Mouse (Mus musculus) adrenal gland (tissue): ENCODE measurements around the gene Nmral1.
"Not testable (repeated sequence)": the region's sequence is repeated elsewhere in the genome, so short reads cannot be mapped to it uniquely, and the experiment has no call there.

Source experiments
- intact Hi-C: fragments of 180-260 bp; cut with DNase I; formaldehyde crosslinking; loops from one replicate; pipeline ENCODE4 v1.15.1; 2025
- long read RNA-seq, 2 experiments: library from polyadenylated mRNA; unstranded; transcript quantifications; one replicate each; pipeline ENCODE4 v2.0.0; 2020; ENCODE audit warnings: borderline replicate concordance in 1 of 2; ENCODE audit not compliant: insufficient replicate concordance in 1 of 2

Gene Nmral1
- long read RNA-seq, experiment 1, partial matches to known transcripts = 1 of 5 reads
- long read RNA-seq, experiment 1, other reads (novel, unspliced or antisense) = 1 of 5 reads
- long read RNA-seq, experiment 2, partial matches to known transcripts = 0 of 3 reads
- long read RNA-seq, experiment 2, other reads (novel, unspliced or antisense) = 0 of 3 reads

GRCm38 (mm10) chr16:4718753-4719518 is at the start of gene Nmral1:
Gene Nmral1, minus strand, starts transcription at chr16:4719356.
- intact Hi-C loops = no loop called here

- intact Hi-C loops = loop anchor here (10.0 kb wide), 1 partner anchor 96 kb away; no protein-coding TSS in a partner anchor
Measured at GRCm38 (mm10) chr16:4768719-4769118, 49.6 kb upstream of the Nmral1 start.

GRCm38 (mm10) chr16:4767012-4767790 is 48.0 kb upstream of the Nmral1 start:
- intact Hi-C loops = loop anchor here (10.0 kb wide), 1 partner anchor 98 kb away; no protein-coding TSS in a partner anchor

- intact Hi-C loops = loop anchor here (10.0 kb wide), 1 partner anchor 99 kb away; no protein-coding TSS in a partner anchor
Measured at GRCm38 (mm10) chr16:4765852-4766251, 46.7 kb upstream of the Nmral1 start.

- intact Hi-C loops = loop anchor here (10.0 kb wide), 1 partner anchor 102 kb away; no protein-coding TSS in a partner anchor
Measured at GRCm38 (mm10) chr16:4763276-4763675, 44.1 kb upstream of the Nmral1 start.

GRCm38 (mm10) chr16:4762437-4762836 is 43.3 kb upstream of the Nmral1 start:
- intact Hi-C loops = loop anchor here (10.0 kb wide), 1 partner anchor 102 kb away; no protein-coding TSS in a partner anchor

- intact Hi-C loops = not testable (repeated sequence)
Measured at GRCm38 (mm10) chr16:4756660-4757335, 37.6 kb upstream of the Nmral1 start.

GRCm38 (mm10) chr16:4754045-4754444 is 34.9 kb upstream of the Nmral1 start:
- intact Hi-C loops = no loop called here

GRCm38 (mm10) chr16:4752155-4752554 is 33.0 kb upstream of the Nmral1 start:
- intact Hi-C loops = no loop called here

- intact Hi-C loops = no loop called here
Measured at GRCm38 (mm10) chr16:4742186-4742585, 23.0 kb upstream of the Nmral1 start.

GRCm38 (mm10) chr16:4739994-4740393 is 20.8 kb upstream of the Nmral1 start:
- intact Hi-C loops = no loop called here

GRCm38 (mm10) chr16:4736262-4736661 is 17.1 kb upstream of the Nmral1 start:
- intact Hi-C loops = no loop called here

- intact Hi-C loops = no loop called here
Measured at GRCm38 (mm10) chr16:4730776-4731358, 11.7 kb upstream of the Nmral1 start.

- intact Hi-C loops = no loop called here
Measured at GRCm38 (mm10) chr16:4727963-4728362, 8.8 kb upstream of the Nmral1 start.

- intact Hi-C loops = no loop called here
Measured at GRCm38 (mm10) chr16:4727526-4727925, 8.4 kb upstream of the Nmral1 start.

GRCm38 (mm10) chr16:4726528-4727128 is 7.5 kb upstream of the Nmral1 start:
- intact Hi-C loops = no loop called here

GRCm38 (mm10) chr16:4725780-4726527 is 6.8 kb upstream of the Nmral1 start, which contains the start of gene Hmox2:
Gene Hmox2, plus strand, starts transcription at chr16:4726361.
- intact Hi-C loops = no loop called here

- intact Hi-C loops = no loop called here
Measured at GRCm38 (mm10) chr16:4725266-4725665, 6.1 kb upstream of the Nmral1 start.

- intact Hi-C loops = no loop called here
Measured at GRCm38 (mm10) chr16:4722915-4723209, 3.7 kb upstream of the Nmral1 start.
